Mouse (Mus musculus) testis, postnatal 14 days (tissue): ENCODE results near the gene Olfr521.
"Not testable (repeated sequence)": the region's sequence is repeated elsewhere in the genome, so short reads cannot be mapped to it uniquely, and the experiment has no call there.

ENCODE experiments used
- DNase-seq: peaks from one replicate; pipeline ENCODE4 v3.0.0; 2021; ENCODE audit warnings: low spot score

Gene Olfr521

GRCm38 (mm10) chr7:99763207-99763606, at the start of gene Olfr521:
Olfr521 (plus strand) TSS chr7:99763507.
- no peak for DNase-seq

- no peak for DNase-seq
Observed at GRCm38 (mm10) chr7:99716536-99716935, 46.8 kb upstream of the Olfr521 start.

- no peak for DNase-seq
Observed at GRCm38 (mm10) chr7:99729973-99730372, 33.3 kb upstream of the Olfr521 start, which contains the start of gene Olfr520. Olfr520 (plus strand) TSS chr7:99730273.

- no peak for DNase-seq
Observed at GRCm38 (mm10) chr7:99734612-99735011, 28.7 kb upstream of the Olfr521 start.

GRCm38 (mm10) chr7:99735491-99735890, 27.8 kb upstream of the Olfr521 start:
- not testable (repeated sequence) for DNase-seq

GRCm38 (mm10) chr7:99739276-99739675, 24.0 kb upstream of the Olfr521 start:
- no peak for DNase-seq

GRCm38 (mm10) chr7:99781385-99781784, 18.1 kb downstream of the Olfr521 start:
- no peak for DNase-seq

GRCm38 (mm10) chr7:99781916-99782315, 18.6 kb downstream of the Olfr521 start:
- no peak for DNase-seq

GRCm38 (mm10) chr7:99783421-99783820, 20.1 kb downstream of the Olfr521 start:
- no peak for DNase-seq

GRCm38 (mm10) chr7:99785553-99785952, 22.2 kb downstream of the Olfr521 start:
- DNase-seq = no peak

GRCm38 (mm10) chr7:99786774-99787173, 23.5 kb downstream of the Olfr521 start:
- DNase-seq = no peak

- DNase-seq = no peak
Observed at GRCm38 (mm10) chr7:99787935-99788334, 24.6 kb downstream of the Olfr521 start.

GRCm38 (mm10) chr7:99788563-99788962, 25.3 kb downstream of the Olfr521 start:
- no peak for DNase-seq

- DNase-seq = no peak
Observed at GRCm38 (mm10) chr7:99790816-99791215, 27.5 kb downstream of the Olfr521 start.

- DNase-seq = no peak
Observed at GRCm38 (mm10) chr7:99794096-99794495, 30.8 kb downstream of the Olfr521 start.

GRCm38 (mm10) chr7:99795192-99795981, 32.1 kb downstream of the Olfr521 start:
- DNase-seq = no peak

- peak; percentile 20 for DNase-seq
Observed at GRCm38 (mm10) chr7:99796471-99796870, 33.2 kb downstream of the Olfr521 start.

- DNase-seq = no peak
Observed at GRCm38 (mm10) chr7:99797261-99797660, 34.0 kb downstream of the Olfr521 start.

GRCm38 (mm10) chr7:99797911-99798647, 34.8 kb downstream of the Olfr521 start:
- DNase-seq = peak; percentile 41

- no peak for DNase-seq
Observed at GRCm38 (mm10) chr7:99799118-99799517, 35.8 kb downstream of the Olfr521 start.

GRCm38 (mm10) chr7:99803535-99803934, 40.2 kb downstream of the Olfr521 start:
- no peak for DNase-seq

GRCm38 (mm10) chr7:99804033-99804432, 40.7 kb downstream of the Olfr521 start:
- DNase-seq = not testable (repeated sequence)

GRCm38 (mm10) chr7:99805340-99805739, 42.0 kb downstream of the Olfr521 start:
- no peak for DNase-seq
